Mouse (Mus musculus) liver, adult (tissue): ENCODE measurements around the gene Rb1.

Experiments
- GATA4 ChIP-seq: IDR thresholded peaks from 2 replicates; pipeline ENCODE4 v1.6.1; 2014; ENCODE audit warnings: mild to moderate bottlenecking, low read length; ENCODE audit not compliant: insufficient replicate concordance

Gene Rb1

DNA sequence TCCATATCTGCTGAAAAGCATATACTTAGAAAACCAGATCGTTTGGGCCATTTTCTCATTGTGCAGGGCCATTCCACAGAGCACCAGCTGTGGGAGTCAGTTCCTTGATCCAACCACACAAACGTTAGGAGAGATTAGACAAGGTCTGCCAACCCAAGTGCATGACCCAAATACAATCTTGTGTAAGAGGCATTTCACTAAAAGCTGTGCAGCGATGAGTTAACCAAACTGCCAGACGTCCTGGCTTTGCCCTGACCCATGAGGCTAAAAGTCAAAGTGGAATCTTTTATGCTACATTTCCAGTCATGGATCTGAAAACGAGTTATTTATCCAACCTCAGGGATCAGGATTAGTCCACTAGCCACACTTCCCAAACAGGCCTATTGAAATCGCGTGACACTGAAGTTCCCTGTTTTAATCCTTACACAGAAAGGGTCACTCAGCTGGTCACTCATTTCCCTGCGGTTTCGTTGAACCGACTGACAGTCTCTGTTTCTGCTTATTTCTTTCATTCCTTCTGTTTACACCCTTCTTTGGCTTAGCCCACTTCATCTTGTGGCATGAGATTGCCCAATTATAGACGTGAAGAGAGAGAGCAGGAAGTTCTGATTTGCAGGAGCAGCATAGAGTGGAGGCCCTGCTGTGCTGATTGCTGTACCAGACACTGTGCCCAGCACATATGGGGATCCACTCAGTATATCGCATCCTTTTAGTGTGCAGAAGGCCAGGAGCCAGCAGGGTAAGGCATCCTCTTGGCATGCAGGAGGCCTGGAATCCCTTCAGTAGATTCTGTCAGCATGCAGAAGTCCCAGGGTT lies 153.2 kb downstream of the Rb1 start:
- TF ChIP-seq GATA4: no peak

GRCm38 (mm10) chr14:73169926-73170844 lies 155.4 kb downstream of the Rb1 start:
- TF ChIP-seq GATA4: no peak

DNA sequence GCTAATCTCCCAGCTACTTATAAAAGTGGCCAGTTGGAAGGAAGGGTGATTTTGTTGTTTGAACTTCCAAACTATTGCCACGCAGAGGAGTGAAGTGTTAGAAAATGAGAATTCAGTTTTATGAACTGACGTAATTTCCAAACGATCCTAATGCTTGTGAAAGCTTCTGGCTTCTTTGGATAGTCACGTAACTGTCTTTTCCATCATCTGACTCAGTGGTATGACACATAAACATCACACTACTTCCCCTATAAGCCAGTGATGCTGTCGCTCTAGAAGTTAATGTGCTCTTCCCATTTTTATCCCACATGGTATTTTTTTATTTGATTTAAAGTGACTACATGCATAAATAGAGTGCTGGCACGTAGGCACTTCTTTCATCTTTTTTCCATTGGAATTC lies 157.0 kb downstream of the Rb1 start:
- TF ChIP-seq GATA4: no peak

DNA sequence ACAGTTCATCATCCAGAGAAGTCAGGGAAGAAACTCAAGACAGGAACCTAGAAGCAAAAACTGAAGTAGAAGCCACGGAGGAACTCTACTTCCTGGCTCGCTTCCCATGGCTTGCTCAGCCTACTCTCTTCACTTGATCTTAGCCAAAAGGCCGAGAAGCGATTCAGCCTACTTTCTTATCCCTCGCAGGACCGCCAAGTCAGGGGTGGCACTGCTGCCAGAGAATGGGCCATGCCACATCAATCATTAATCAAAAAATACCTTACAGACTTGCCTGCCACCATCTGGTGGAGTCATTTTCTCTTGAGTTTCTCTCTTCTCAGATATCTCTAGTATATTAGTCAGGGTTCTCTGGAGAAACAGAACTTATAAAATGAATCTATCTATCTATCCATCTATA lies 160.5 kb downstream of the Rb1 start:
- no peak for TF ChIP-seq GATA4

- TF ChIP-seq GATA4: no peak
These were observed 162.1 kb downstream of the Rb1 start for GRCm38 (mm10) chr14:73163363-73163998.

GRCm38 (mm10) chr14:73162192-73162800 lies 163.3 kb downstream of the Rb1 start:
- TF ChIP-seq GATA4: 0 out of 2 replicates have a peak, but pooled peaks have one; percentile 24

DNA sequence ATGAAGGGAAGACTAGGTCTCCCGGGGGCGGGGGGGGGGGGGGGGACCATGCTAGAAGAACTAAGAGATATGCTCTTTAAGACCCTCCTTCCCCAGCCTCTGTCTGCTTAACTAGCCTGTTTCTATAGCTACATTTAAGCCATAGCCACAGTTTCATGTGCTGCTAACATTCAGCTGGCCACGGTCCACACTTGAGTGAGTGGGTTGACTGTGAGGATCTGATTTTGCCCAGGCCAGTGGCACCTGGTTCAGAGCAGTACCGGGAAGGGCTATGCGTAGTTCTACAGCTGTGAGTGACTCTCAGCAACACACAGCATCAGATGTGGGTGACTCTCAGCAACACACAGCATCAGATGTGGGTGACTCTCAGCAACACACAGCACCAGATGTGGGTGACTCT lies 164.3 kb downstream of the Rb1 start:
- no peak for TF ChIP-seq GATA4

DNA sequence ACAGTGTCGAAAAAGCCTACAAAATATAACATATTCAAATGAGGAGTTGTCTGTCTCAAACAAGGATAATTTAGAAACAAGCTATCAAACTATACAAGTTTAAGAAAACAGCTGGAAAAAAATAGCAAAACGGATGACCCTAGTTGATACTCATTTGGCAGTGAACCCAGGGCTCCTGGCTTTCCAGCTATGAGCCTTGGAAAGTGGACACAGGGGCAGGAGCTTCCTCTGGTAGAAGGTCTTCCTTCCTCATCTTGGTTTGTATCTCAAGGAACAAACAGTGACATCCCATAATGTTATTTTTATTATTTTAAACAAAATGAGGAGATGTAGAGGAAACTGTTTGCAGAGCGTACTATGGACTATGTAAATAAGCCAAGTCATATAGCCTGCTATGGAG lies 177.5 kb downstream of the Rb1 start:
- peak; percentile 52; the same call in 1 of the 2 replicates for TF ChIP-seq GATA4

- TF ChIP-seq GATA4: no peak
These were observed 178.9 kb downstream of the Rb1 start for GRCm38 (mm10) chr14:73146721-73147120.

DNA sequence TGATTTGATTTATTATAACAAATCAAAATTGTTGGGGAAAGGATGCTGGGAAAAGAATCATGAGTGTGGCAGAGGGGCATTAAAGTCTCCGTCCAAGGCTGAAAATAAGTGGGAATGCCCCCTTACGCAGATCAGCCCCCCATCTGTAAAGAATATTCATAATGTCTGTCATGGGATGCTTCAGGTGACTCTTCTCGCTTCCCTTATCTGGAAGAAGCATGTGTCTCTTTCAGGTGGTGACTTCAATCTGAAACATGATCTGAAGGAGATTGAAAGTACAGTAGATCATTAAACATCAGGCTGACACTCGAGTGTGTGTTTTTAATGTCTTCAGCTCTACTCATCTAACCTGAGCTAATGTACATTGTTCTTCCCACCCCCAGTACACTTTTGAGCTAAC lies 180.1 kb downstream of the Rb1 start:
- no peak for TF ChIP-seq GATA4

- TF ChIP-seq GATA4: no peak
These were observed 181.8 kb downstream of the Rb1 start for GRCm38 (mm10) chr14:73143710-73144420.

- 0 out of 2 replicates have a peak, but pooled peaks have one; percentile 2 for TF ChIP-seq GATA4
These were observed 182.5 kb downstream of the Rb1 start for GRCm38 (mm10) chr14:73142896-73143709.

DNA sequence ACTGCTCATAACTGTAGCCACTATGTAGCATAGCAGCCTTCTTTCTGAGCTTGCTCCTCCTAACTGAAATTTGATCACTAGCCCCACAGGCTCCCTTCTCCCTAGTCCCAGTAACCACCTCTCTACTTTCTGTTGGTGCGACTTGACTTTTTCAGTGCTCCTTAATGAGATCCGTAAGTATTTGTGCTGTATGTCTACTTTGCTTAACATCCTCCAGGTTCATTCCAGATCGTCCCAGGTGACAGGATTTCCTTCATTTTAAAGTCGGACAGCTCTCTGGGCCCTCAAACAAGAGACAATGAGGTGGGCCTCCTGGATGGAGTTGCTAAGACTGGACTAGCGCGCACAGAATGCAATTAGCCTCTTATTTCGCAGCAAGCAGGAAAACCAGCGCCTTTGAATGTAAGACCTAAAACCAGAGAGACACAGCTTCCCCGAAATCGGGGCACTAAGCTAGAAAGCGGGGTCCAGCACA lies 183.2 kb downstream of the Rb1 start:
- no peak for TF ChIP-seq GATA4
